Mouse (Mus musculus): Measurements from ENCODE around the gene Scn3b.

- TF ChIP-seq TAL1 (IDR thresholded peaks at IDR 0.05; ENCODE audit: low read length) (no peak), GATA1 (IDR thresholded peaks at IDR 0.05; ENCODE audit: low read length) (no peak)
Measured at GRCm38 (mm10) chr9:40297969-40298368, 29.0 kb downstream of the Scn3b start.
